Mouse (Mus musculus): ENCODE measurements at regions not wholly inside any gene's neighbourhood (a gene's known extent, or its start where the extent isn't known, plus 50 kb on each side); places are given as distances from the start of the nearest gene placed in this dataset.

- no peak for DNase-seq (ENCODE audit: low spot score)
Measured at GRCm38 (mm10) chr11:84701319-84702175, 117.8 kb downstream of the Mrm1 start.

- no peak for DNase-seq (ENCODE audit: low spot score)
Measured at GRCm38 (mm10) chr11:84697521-84697920, 121.8 kb downstream of the Mrm1 start.

DNA sequence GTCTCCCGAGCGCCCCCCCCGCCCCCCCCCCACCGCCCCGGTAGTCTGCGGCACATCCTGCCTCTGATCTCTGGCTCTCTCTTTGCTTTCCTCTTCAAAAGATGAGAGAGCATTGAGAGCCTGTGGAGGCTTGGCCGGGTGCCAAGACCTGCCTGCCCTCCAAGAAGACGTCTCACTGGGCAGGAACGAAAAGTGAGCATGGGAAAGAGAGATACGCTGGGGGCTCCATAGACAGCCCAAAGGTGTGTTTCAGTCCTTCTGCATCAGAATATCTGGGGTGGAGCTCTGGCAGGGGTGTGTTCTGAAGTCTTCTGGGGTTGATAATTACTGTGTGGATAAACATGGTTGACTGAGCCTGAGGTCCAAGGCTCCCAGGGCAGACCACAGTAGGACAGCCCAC is 126.7 kb downstream of the Mrm1 start:
- no peak for DNase-seq (ENCODE audit: low spot score)

GRCm38 (mm10) chr11:84691410-84692148 is 127.7 kb downstream of the Mrm1 start:
- DNase-seq (ENCODE audit: low spot score), result no peak

GRCm38 (mm10) chr11:84686473-84686872 is 132.8 kb downstream of the Mrm1 start:
- no peak for DNase-seq (ENCODE audit: low spot score)

DNA sequence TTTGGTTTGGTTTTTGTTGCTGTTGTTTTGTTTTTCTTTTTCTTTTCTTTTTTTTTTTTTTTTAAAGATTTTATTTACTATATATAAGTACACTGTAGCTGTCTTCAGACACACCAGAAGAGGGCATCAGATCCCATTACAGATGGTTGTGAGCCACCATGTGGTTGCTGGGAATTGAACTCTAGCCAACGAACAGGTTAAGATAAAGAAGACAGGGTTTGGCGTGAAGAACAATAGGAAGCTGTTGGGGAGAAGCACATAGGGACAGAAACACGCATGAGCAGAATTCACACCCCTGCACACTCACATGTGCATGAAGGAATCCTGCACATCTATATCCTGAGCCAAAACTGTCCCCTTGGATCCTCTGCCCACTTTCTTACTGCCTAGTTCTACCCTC is 135.0 kb downstream of the Mrm1 start:
- DNase-seq (ENCODE audit: low spot score), result no peak

GRCm38 (mm10) chr11:84682931-84683330 is 136.4 kb downstream of the Mrm1 start:
- no peak for DNase-seq (ENCODE audit: low spot score)

GRCm38 (mm10) chr11:84676377-84677078 is 142.8 kb downstream of the Mrm1 start:
- no peak for DNase-seq (ENCODE audit: low spot score)

- no peak for DNase-seq (ENCODE audit: low spot score)
Measured at GRCm38 (mm10) chr11:84672841-84673473, 146.4 kb downstream of the Mrm1 start.

DNA sequence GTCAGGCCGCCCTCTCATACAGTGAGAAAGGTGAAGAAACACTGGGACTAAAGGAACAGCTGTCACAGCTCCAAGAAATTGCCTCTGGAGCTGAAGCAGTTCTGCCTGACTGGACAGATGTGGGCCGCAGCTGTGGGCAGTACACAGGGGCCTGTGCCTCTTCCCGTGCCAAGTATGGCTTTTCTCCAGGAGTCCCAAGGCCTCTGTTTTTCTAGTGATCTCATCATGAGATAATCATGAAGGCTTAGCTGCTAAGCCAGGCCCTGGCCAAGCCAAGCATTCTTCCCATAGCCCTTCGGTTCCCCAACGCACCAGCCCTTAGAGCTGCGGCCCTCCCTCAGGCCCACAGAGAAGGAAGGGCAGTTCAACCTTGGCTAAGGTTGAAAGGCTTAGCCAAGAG is 146.2 kb upstream of the Lhx1 start:
- peak; percentile 39 for DNase-seq (ENCODE audit: low spot score)

DNA sequence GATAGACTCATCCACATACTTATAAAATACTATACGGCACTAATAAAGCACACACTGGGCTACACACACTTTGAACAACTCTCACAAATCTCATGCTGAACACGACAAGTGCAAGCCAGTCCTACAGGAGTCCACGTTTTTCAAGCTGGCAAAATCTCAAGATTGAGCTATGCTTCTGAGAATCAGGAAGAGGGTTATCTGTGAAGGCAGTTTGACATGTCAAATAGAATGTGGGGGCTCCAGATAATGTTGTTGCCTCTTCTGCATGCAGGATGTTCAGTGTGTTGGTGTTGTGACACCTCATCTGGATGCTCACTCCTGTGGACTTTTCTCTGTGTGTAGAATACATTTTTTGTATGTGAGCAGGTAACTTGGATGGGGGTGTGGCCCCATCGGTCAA is 142.4 kb upstream of the Lhx1 start:
- DNase-seq (ENCODE audit: low spot score), result no peak

- no peak for DNase-seq (ENCODE audit: low spot score)
Measured at GRCm38 (mm10) chr11:84664258-84664657, 138.9 kb upstream of the Lhx1 start.

- DNase-seq (ENCODE audit: low spot score), result no peak
Measured at GRCm38 (mm10) chr11:84661981-84662380, 136.6 kb upstream of the Lhx1 start.

DNA sequence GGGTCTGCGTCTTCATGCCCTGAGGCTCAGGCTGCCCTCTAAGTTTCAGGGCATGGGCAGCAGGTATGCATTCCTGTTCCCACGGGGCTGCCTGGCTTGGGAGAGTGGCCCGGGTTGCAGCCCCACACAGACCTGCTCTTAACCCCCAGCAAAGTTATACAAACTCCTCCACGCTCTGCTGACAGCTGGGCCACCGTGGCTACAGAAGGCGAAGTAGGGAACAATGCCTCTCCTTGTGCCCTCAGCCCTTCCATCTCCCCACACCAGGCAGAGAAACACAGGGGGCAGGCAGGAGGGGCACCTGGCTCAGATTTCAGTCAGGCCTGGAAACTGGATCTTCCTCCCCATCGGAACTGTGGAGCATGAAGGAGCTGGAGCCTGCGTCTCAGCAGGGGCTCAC is 135.5 kb upstream of the Lhx1 start:
- DNase-seq (ENCODE audit: low spot score), result no peak

DNA sequence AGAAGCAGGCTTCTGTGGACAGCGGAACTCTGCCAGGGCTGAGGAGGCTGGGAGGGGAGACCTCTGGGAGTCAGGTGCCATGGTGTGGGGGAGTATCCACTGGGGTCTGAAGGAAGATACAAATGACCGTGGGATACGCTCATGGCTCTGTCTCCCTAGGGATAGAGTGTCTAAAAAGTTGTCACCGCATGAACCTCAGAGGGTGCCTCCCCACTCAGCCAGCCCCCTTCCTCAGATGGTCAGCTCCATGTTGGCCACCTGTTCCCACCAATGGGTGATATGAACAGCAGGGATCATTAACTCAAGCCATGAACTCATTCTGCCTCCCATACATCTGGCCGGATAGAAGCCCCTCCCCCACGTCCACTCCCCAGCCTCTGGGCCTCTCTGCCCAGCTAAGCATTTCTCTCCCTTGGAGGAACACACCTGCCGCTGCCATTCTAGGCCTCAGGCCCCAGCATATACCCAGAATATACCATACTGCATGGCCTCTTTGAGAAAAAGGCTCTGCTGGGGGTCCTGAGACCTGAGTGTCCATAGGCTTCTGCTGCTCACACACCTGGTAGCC is 134.1 kb upstream of the Lhx1 start:
- no peak for DNase-seq (ENCODE audit: low spot score)

DNA sequence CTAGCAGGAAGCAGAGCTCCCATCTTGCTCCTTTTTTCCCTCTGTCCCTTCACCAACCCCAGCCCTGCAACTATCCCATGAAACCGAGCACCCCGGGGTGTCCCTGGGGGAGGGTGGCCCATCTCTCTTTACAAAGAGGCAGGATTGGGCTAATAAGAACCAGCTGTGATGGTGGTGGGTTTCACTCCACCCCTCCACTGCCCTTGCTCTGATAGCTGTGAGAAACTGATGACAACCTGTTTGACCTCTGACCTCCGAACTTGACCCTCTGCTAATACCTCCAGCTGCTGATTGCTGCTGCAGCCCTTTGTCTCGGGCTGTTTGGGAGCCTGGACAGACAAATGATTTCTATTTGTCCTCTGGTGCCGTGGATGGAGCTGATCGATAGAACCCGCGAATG is 128.1 kb upstream of the Lhx1 start:
- no peak for DNase-seq (ENCODE audit: low spot score)

DNA sequence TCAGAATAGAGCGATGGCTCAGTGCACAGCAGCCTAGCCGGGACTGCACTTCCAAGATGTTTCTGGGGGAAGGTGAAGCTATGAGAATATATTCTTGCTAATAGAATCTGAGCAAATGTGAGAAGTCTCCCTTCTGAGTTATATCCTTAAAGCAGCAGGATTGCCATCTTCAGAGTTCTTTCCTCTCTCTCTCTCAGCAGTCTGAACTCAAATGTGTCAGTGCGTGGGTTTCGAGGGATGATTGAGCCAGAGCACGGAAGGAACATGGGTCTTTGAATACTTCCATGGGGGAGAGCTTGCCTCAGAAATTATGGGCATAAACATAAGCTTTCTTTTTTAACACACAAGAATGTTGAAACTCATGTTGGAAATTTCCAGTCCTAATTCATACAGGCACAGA is 123.6 kb upstream of the Lhx1 start:
- no peak for DNase-seq (ENCODE audit: low spot score)

- DNase-seq (ENCODE audit: low spot score), result no peak
Measured at GRCm38 (mm10) chr11:84647104-84647503, 121.8 kb upstream of the Lhx1 start.

DNA sequence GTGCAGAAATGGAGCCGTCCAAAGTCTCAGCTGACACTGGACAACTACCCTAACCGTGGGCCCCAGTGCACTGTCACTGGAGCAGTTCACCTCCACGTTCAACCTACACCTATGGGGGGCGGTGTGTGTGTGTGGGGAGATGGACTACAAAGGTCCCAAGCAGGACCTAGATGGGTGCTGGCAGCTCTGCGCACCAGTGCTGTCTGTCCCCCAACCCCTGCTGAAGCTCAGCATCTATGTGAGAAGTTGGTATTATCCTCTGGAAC is 117.7 kb upstream of the Lhx1 start:
- no peak for DNase-seq (ENCODE audit: low spot score)

DNA sequence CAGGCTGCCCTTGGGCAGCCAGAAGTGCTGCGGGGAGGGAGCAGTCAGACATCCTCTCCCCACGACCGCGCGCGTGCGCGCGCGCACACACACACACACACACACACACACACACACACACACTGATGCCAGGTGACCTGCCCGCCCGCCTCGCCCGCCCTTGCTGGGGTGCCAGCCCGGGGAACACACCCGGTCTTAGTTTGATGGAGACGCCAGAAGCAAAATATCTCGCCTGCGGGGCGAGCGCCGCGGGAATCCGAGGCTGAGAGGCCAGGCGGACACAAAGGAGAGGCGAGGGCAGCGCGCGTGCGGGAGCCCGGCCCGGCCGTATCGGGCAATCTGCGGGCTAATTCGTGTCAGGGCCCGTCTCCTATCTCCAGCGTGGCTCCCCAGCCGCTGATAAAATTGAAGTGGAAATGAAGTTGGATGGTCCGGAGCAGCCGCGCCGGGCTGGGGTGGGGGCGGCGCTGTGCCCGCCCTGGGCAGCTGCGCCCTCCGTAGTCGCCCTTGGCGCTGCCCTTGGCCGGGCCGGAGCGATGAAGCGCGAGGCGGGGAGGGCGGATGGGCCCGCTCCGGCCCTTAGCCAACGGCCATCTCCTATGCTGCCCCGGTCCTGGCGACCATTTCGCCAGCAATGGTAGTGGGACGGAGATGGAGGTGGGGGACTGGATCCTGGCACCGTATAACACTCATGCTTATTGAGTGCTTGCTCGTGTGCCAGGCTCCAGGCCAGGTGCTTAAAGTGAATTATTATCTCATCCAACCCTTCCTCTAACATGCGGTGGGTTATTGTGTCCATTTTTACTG is 117.2 kb upstream of the Lhx1 start:
- DNase-seq (ENCODE audit: low spot score), result peak; percentile 55

GRCm38 (mm10) chr11:84641601-84642000 is 116.3 kb upstream of the Lhx1 start:
- no peak for DNase-seq (ENCODE audit: low spot score)

Measured in ovary, adult 18-20 months (tissue).